Mouse (Mus musculus) limb, embryonic 15.5 days (tissue): ENCODE data around the gene Slc29a3. TPM values are rescaled to one million over a fixed set of nuclear protein-coding genes. Genes with fewer than 3 reads are reported as not detected.
A peak's percentile ranks its signal among the peaks of the same experiment; 100 is the strongest.

Source experiments
- ATAC-seq: fragments of 200-750 bp; cut with Nextera tagmentation; 2 replicates; pipeline ENCODE4 v1.8.0; 2017; ENCODE audit warnings: low read depth, moderate TSS enrichment; ENCODE audit not compliant: insufficient number of reproducible peaks, low FRiP score, low TSS enrichment
- H3K27ac ChIP-seq: fragments of 300-500 bp; sonication (generic); 2 replicates; pipeline ENCODE4 v1.5.1; 2015; ENCODE audit warnings: moderate library complexity, mild to moderate bottlenecking, inconsistent platforms
- H3K27me3 ChIP-seq: fragments of 300-500 bp; sonication (generic); 2 replicates; pipeline ENCODE4 v1.6.1; 2015; ENCODE audit warnings: inconsistent platforms
- H3K36me3 ChIP-seq: fragments of 300-500 bp; sonication (generic); 2 replicates; pipeline ENCODE4 v1.6.1; 2015; ENCODE audit warnings: inconsistent platforms
- H3K4me1 ChIP-seq: fragments of 300-500 bp; sonication (generic); 2 replicates; pipeline ENCODE4 v1.6.1; 2015; ENCODE audit warnings: inconsistent platforms
- H3K4me2 ChIP-seq: fragments of 300-500 bp; sonication (generic); 2 replicates; pipeline ENCODE4 v1.6.1; 2015; ENCODE audit warnings: mild to moderate bottlenecking, inconsistent platforms
- H3K4me3 ChIP-seq: fragments of 300-500 bp; sonication (generic); 2 replicates; pipeline ENCODE4 v1.5.1; 2015; ENCODE audit warnings: mild to moderate bottlenecking, inconsistent platforms
- H3K9ac ChIP-seq: fragments of 300-500 bp; sonication (generic); 2 replicates; pipeline ENCODE4 v1.6.1; 2015; ENCODE audit warnings: inconsistent platforms
- H3K9me3 ChIP-seq: fragments of 300-500 bp; sonication (generic); 2 replicates; pipeline ENCODE4 v1.6.1; 2016; ENCODE audit warnings: inconsistent platforms
- WGBS: fragments of 180-500 bp; shearing (Covaris S2); methylation state at CpG from one replicate; pipeline ENCODE4 v1.1.7; 2015; 5-methylcytosine and 5-hydroxymethylcytosine counted together
- polyA plus RNA-seq: library from polyadenylated mRNA; unstranded; fragments of >200 nt; fragmentation: Nextera tagmentation; extraction: Ambion mirVana; gene quantifications from 2 replicates; pipeline ENCODE4 v1.2.1, GENCODE M21; 2015

Slc29a3 gene
- polyA plus RNA-seq, 1 experiment from 2014 or later = 16.0 TPM

- no peak for ATAC-seq
- no peak overlapping the region for H3K27ac ChIP-seq
- WGBS = 77% methylated on average over 4 of the region's 4 CpGs
- H3K36me3 ChIP-seq = no peaks in the 10 kb centered on the region
- H3K9ac ChIP-seq = no peak overlapping the region
- no peak overlapping the region for H3K4me3 ChIP-seq
- H3K4me1 ChIP-seq = peaks cover 34% of the 10 kb centered on the region
- no peak overlapping the region for H3K4me2 ChIP-seq
- H3K27me3 ChIP-seq = peaks cover 60% of the 10 kb centered on the region
- no peaks in the 10 kb centered on the region for H3K9me3 ChIP-seq
Measured at GRCm38 (mm10) chr10:60689396-60689795, 63.2 kb downstream of the Slc29a3 start.

GRCm38 (mm10) chr10:60687011-60687776 lies 65.4 kb downstream of the Slc29a3 start:
- no peaks in the 10 kb centered on the region for H3K9me3 ChIP-seq
- peak overlapping the region; percentile 46 for H3K9ac ChIP-seq
- peak; percentile 46; the same call in 1 of the 2 replicates for ATAC-seq
- H3K4me2 ChIP-seq = peak overlapping the region; percentile 99
- peaks cover 72% of the 10 kb centered on the region for H3K27me3 ChIP-seq
- peak overlapping the region; percentile 62 for H3K4me3 ChIP-seq
- under 1% methylated on average over 76 of the region's 76 CpGs for WGBS
- peaks cover 33% of the 10 kb centered on the region for H3K4me1 ChIP-seq
- H3K27ac ChIP-seq = no peak overlapping the region
- H3K36me3 ChIP-seq = no peaks in the 10 kb centered on the region

- under 1% methylated on average over 37 of the region's 37 CpGs for WGBS
- Histone ChIP-seq H3K27me3 (peaks cover 72% of the 10 kb centered on the region), H3K4me2 (peak overlapping the region; percentile 99), H3K4me1 (peaks cover 27% of the 10 kb centered on the region), H3K27ac (no peak overlapping the region), H3K9ac (no peak overlapping the region), H3K36me3 (no peaks in the 10 kb centered on the region), H3K9me3 (no peaks in the 10 kb centered on the region), H3K4me3 (peak overlapping the region; percentile 62)
- ATAC-seq = no peak
Measured at GRCm38 (mm10) chr10:60686641-60686975, 66.0 kb downstream of the Slc29a3 start.

GRCm38 (mm10) chr10:60685764-60686640 lies 66.6 kb downstream of the Slc29a3 start:
- no peak overlapping the region for H3K9ac ChIP-seq
- peaks cover 22% of the 10 kb centered on the region for H3K4me1 ChIP-seq
- no peaks in the 10 kb centered on the region for H3K9me3 ChIP-seq
- ATAC-seq = no peak
- 7% methylated on average over 50 of the region's 50 CpGs for WGBS
- peak overlapping the region; percentile 62 for H3K4me3 ChIP-seq
- no peaks in the 10 kb centered on the region for H3K36me3 ChIP-seq
- H3K27ac ChIP-seq = no peak overlapping the region
- H3K4me2 ChIP-seq = peak overlapping the region; percentile 99
- peaks cover 72% of the 10 kb centered on the region for H3K27me3 ChIP-seq

- Histone ChIP-seq H3K4me2 (no peak overlapping the region), H3K9ac (no peak overlapping the region), H3K36me3 (no peaks in the 10 kb centered on the region), H3K4me3 (no peak overlapping the region), H3K4me1 (no peaks in the 10 kb centered on the region), H3K9me3 (no peaks in the 10 kb centered on the region), H3K27ac (no peak overlapping the region), H3K27me3 (peaks cover 7% of the 10 kb centered on the region)
- no peak for ATAC-seq
- WGBS = 81% methylated on average over 3 of the region's 3 CpGs
Measured at GRCm38 (mm10) chr10:60678926-60679325, 73.7 kb downstream of the Slc29a3 start.

- 54% methylated on average over 4 of the region's 4 CpGs for WGBS
- ATAC-seq = no peak
- H3K4me3 ChIP-seq = no peak overlapping the region
Measured at GRCm38 (mm10) chr10:60677319-60677718, 75.3 kb downstream of the Slc29a3 start.

GRCm38 (mm10) chr10:60670166-60670565 lies 82.4 kb downstream of the Slc29a3 start:
- Histone ChIP-seq H3K4me1 (no peaks in the 10 kb centered on the region), H3K9me3 (no peaks in the 10 kb centered on the region), H3K36me3 (no peaks in the 10 kb centered on the region), H3K4me2 (no peak overlapping the region), H3K4me3 (no peak overlapping the region), H3K27me3 (no peaks in the 10 kb centered on the region), H3K27ac (no peak overlapping the region), H3K9ac (no peak overlapping the region)
- ATAC-seq = no peak
- WGBS = 52% methylated on average over 8 of the region's 8 CpGs

More at GRCm38 (mm10) chr10:60677319-60677718, 75.3 kb downstream of the Slc29a3 start:
- Histone ChIP-seq H3K4me2 (no peak overlapping the region), H3K9me3 (no peaks in the 10 kb centered on the region), H3K4me1 (no peaks in the 10 kb centered on the region), H3K36me3 (no peaks in the 10 kb centered on the region), H3K27me3 (no peaks in the 10 kb centered on the region), H3K27ac (no peak overlapping the region), H3K9ac (no peak overlapping the region)

- no peak overlapping the region for H3K9ac ChIP-seq
- H3K27ac ChIP-seq = no peak overlapping the region
- ATAC-seq = no peak
- no peaks in the 10 kb centered on the region for H3K4me1 ChIP-seq
- no peak overlapping the region for H3K4me3 ChIP-seq
- H3K27me3 ChIP-seq = no peaks in the 10 kb centered on the region
- H3K4me2 ChIP-seq = no peak overlapping the region
- 87% methylated on average over 3 of the region's 3 CpGs for WGBS
- no peaks in the 10 kb centered on the region for H3K9me3 ChIP-seq
- H3K36me3 ChIP-seq = no peaks in the 10 kb centered on the region
Measured at GRCm38 (mm10) chr10:60668591-60668990, 84.0 kb downstream of the Slc29a3 start.

Other genes with a start within 250 kb of the Slc29a3 start
- 1.6 and 2.4 TPM in 2 replicates for gene Cdh23, start 56.3 kb downstream of the Slc29a3 start, polyA plus RNA-seq
- 8.1 and 8.2 TPM in 2 replicates for gene Unc5b, start 78.8 kb upstream of the Slc29a3 start, polyA plus RNA-seq